Mouse (Mus musculus) thymus, postnatal 14 days (tissue): Measurements from ENCODE around the gene 2700049A03Rik.

Source experiments
- DNase-seq: peaks from one replicate; pipeline ENCODE4 v3.0.0; 2021

Gene 2700049A03Rik

GRCm38 (mm10) chr12:71184396-71184795 is 47.7 kb downstream of the 2700049A03Rik start:
- DNase-seq: no peak

- DNase-seq: peak; percentile 14
Observed at GRCm38 (mm10) chr12:71192705-71193104, 56.1 kb downstream of the 2700049A03Rik start.

GRCm38 (mm10) chr12:71197671-71198070 is 61.0 kb downstream of the 2700049A03Rik start:
- DNase-seq: peak; percentile 28

- DNase-seq: no peak
Observed at GRCm38 (mm10) chr12:71201753-71202152, 65.1 kb downstream of the 2700049A03Rik start.

- DNase-seq: peak; percentile 51
Observed at GRCm38 (mm10) chr12:71204303-71204702, 67.7 kb downstream of the 2700049A03Rik start.

- DNase-seq: no peak
Observed at GRCm38 (mm10) chr12:71217191-71217590, 80.5 kb downstream of the 2700049A03Rik start.

- no peak for DNase-seq
Observed at GRCm38 (mm10) chr12:71217866-71218522, 81.3 kb downstream of the 2700049A03Rik start.

GRCm38 (mm10) chr12:71222761-71223160 is 86.1 kb downstream of the 2700049A03Rik start:
- no peak for DNase-seq

- DNase-seq: no peak
Observed at GRCm38 (mm10) chr12:71227769-71228168, 91.1 kb downstream of the 2700049A03Rik start.

GRCm38 (mm10) chr12:71228925-71229649 is 92.4 kb downstream of the 2700049A03Rik start:
- DNase-seq: no peak

GRCm38 (mm10) chr12:71231561-71231960 is 94.9 kb downstream of the 2700049A03Rik start:
- peak; percentile 58 for DNase-seq

- DNase-seq: peak; percentile 57
Observed at GRCm38 (mm10) chr12:71233426-71233825, 96.8 kb downstream of the 2700049A03Rik start.

- DNase-seq: peak; percentile 80
Observed at GRCm38 (mm10) chr12:71237074-71237473, 100.4 kb downstream of the 2700049A03Rik start.

- DNase-seq: peak; percentile 66
Observed at GRCm38 (mm10) chr12:71242791-71243190, 106.1 kb downstream of the 2700049A03Rik start.

GRCm38 (mm10) chr12:71244766-71245390 is 108.2 kb downstream of the 2700049A03Rik start:
- DNase-seq: no peak

- DNase-seq: no peak
Observed at GRCm38 (mm10) chr12:71247191-71247590, 110.5 kb downstream of the 2700049A03Rik start.

GRCm38 (mm10) chr12:71249348-71249747 is 112.7 kb downstream of the 2700049A03Rik start:
- DNase-seq: no peak

GRCm38 (mm10) chr12:71252509-71253167 is 116.0 kb downstream of the 2700049A03Rik start:
- no peak for DNase-seq

- no peak for DNase-seq
Observed at GRCm38 (mm10) chr12:71254779-71255178, 118.1 kb downstream of the 2700049A03Rik start.

- no peak for DNase-seq
Observed at GRCm38 (mm10) chr12:71258196-71258920, 121.7 kb downstream of the 2700049A03Rik start.

- DNase-seq: no peak
Observed at GRCm38 (mm10) chr12:71264211-71264610, 127.6 kb downstream of the 2700049A03Rik start.

- no peak for DNase-seq
Observed at GRCm38 (mm10) chr12:71269367-71269766, 132.7 kb downstream of the 2700049A03Rik start.

GRCm38 (mm10) chr12:71271131-71271530 is 134.5 kb downstream of the 2700049A03Rik start:
- no peak for DNase-seq
